Mouse (Mus musculus) spleen, postnatal 4 days (tissue): Measurements from ENCODE around the gene Cfap65.

Source experiments
- DNase-seq, 2 experiments: peaks; one replicate each; pipeline ENCODE4 v3.0.0; 2022; ENCODE audit warnings: low spot score in 2 of 2

Gene Cfap65

GRCm38 (mm10) chr1:74935402-74935801 is at the start of gene Cfap65:
TSS of gene Cfap65 (minus strand) at chr1:74935599.
- no peak for DNase-seq

GRCm38 (mm10) chr1:74977001-74977400 is 41.6 kb upstream of the Cfap65 start:
- no peak for DNase-seq

DNA sequence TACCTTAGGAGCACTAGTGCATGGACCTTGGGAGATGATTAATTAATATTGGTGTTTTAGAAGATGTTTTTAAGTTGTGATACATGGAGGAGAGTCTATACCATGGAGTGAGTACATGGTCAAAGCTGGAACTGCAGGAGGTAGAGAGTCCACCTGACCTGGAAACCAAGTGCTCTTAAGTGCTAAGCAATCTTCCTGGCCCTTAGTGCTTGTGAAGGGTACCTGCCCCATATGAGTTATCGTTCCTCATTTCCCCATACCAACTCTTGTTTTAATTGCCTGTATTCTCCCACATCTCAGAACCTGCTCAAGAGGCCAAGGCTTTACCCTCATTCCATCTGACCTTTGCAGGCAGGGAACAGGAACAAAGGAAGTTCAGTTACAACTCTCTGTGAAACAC is 40.5 kb upstream of the Cfap65 start:
- DNase-seq: no peak

DNA sequence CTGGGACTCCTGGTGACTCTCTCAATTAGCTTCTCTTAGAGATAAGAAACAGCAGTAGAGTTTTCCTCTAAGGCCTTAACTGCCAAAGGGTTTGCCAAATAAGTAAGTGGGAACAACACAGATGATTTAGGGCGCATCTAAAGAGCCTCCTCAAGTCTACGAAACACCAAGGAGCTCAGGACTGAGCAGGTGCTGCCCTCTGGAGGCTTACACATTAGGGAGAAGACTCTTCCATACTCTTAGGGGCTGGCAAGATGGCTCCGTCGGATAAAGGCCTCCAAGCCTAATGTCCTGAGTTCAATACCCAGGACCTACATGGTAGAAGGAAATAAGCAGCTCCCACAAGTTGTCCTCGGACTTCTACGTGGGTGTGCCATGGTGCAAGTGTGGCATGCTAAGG is 38.2 kb upstream of the Cfap65 start:
- DNase-seq: no peak

DNA sequence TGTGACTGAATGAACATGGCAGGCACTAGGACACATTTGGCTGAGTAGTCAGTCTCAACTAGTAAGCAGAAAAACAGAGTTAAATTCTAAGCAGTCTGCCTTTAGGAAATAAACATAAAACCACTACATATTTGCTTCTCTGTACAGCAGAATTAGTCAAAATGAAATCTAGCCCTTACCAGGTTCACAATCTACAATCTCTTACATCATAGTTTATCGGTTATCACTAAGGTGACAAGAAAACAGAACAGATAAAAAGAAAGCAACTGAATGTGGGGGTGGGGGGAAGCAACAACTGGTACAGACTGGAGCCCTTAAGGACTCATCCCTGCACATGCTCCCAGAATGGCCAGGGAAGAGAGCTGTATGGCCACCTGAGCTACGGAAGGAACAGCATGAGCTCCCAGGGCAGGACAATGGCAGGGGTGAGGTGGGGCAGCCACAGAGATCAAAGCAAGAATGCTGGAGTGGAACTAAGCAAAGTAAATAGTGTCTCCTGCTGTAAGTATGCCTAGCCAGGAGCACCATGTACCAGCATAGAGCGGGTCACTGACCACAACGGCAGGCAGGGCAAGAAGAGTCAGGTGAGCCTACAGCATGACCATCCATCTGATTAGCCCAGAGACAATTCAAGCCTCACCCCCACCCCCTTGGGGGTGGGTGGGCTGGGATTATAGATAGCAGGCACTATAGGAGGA is 36.1 kb upstream of the Cfap65 start:
- DNase-seq: no peak

- DNase-seq: no peak
Observed at GRCm38 (mm10) chr1:74967962-74968580, 32.7 kb upstream of the Cfap65 start.

GRCm38 (mm10) chr1:74964494-74965215 is 29.3 kb upstream of the Cfap65 start:
- peak; percentile 47 to 77 for DNase-seq

DNA sequence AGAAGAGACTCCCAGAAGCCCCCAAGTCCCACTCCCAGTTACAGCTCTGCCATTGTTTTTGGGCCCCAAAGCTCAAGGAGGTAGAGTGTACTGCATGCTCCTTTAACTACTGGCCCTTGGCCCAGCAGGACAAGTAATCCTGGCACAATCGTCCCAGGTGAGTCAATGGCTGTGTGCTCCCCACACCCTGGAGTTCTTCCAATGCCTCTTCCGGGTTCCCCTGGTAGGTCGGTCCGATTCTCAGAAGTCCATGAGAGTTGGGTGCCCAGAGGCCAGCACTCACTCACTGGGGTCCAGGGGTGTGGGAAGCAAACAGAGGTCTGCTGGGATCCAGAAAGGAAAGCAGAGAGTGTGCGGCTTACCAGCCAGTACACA is 27.4 kb upstream of the Cfap65 start:
- no peak for DNase-seq

- DNase-seq: no peak
Observed at GRCm38 (mm10) chr1:74962126-74962852, 26.9 kb upstream of the Cfap65 start.

DNA sequence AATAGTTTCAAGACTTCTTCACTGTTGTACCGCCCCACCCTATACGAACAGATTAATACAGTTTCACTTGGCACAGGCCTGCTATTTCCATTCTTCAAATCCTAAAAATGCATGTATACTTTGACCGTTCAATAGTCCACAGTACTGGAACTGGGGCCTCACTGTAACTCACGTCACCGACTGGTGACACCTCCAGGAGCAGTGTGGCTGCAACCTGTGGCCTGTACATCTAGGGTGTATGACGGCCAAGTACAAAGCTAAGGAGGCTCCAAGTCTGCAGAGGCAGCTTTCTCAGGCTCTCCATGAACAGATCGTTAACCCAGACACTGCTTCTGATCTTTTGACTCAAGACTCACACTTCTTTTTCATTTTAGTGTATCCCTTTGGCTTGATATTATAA is 26.3 kb upstream of the Cfap65 start:
- no peak for DNase-seq

- DNase-seq: no peak
Observed at GRCm38 (mm10) chr1:74960059-74960458, 24.7 kb upstream of the Cfap65 start.

DNA sequence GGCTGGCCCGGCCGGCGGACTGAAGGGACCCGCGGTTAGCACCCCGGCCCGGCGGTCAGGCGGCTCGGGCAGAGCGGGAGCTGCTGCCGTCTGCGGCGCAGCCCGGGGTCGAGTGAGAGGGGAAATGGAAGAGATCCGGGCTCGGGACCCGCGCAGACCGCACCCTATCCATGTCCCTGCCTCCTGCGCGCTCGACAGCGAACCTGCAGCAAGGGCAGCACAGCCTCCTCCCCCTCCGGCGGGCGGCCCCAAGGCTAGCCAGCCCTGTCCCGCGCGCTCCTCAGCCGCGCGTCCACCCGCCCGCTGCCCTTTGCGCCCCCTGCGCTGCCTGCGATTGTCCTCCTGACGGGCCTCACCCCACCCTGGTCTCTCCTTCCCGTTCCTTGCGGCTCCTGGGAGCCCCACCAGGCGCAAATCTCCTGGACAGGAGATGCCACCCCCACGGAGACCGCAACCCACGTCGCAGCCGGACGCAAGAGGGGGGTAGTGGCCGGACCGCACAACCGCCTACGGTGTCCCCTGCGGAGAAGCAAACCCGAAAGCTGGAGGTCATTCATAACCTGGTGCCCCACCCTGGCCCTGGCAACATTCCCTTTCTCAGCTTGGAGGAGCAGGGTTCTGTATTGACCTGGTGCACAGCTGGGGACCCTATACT is 16.3 kb upstream of the Cfap65 start, which contains the start of gene Ihh:
Gene Ihh, minus strand, starts transcription at position 117 of the 655 bp plus-strand sequence.
- DNase-seq: no peak

GRCm38 (mm10) chr1:74950576-74951490 is 15.4 kb upstream of the Cfap65 start:
- no peak for DNase-seq

- DNase-seq: no peak
Observed at GRCm38 (mm10) chr1:74950066-74950465, 14.7 kb upstream of the Cfap65 start.

DNA sequence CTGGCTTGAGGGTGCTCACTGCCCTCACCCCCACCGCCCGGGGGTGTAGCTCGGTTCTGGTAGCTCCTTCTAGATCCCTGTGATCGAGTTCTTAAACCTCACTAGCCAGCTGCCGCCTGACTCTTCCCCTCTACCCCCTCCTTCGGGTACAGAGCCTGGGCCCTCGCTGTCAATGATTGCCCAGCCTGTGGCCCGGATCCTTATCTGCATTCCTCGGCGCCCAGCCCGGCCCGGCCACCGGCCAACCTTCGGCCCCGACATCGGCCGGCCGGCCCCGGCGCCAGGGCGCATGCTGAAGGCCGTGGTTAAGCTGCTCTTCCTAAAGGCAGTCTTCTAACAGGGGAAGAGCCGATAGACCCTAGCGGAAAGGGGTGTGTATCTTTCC is 14.3 kb upstream of the Cfap65 start:
- DNase-seq: no peak

DNA sequence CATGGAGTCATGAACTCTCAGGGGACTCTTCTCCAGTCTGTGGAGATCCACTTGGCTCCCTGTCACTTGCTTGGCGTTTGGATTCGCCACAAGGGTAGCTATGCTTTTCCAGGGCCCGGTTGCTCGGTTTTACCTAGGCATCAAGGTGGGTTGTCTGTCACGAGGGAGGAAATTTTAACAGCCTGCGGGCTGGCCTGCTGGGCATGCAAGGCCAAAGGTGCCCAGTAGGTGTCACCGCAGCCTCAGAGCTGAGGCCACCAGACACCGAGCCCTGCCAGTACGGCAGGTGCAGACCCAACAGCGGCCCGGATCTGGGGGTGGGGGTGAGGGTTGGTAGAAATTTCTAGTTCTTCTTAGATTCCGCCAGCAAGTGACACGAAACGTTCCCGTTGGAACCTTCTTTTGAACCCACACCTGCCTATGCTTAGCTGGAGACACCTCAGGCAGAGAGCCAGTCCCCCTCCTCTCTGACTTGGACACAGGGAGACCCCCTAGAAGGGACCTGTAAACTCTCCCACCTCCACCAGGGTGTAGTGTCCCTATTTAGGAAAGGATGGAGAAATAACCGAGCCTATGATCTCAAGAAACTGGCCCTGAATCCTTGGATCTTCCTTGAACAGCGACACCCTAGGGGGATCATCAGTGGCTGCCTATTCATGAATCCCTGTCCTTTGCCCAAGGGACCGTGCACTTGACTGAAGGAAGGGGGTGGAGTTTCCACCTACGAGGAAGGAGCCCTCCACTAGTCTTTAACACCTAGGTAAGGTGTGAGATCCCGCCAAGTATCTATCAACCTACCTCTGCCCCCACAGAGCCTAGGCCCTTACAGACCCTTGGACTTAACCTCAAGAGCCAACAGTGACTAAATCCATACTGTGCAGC is 13.6 kb upstream of the Cfap65 start:
- peak; percentile 36 to 75 for DNase-seq

DNA sequence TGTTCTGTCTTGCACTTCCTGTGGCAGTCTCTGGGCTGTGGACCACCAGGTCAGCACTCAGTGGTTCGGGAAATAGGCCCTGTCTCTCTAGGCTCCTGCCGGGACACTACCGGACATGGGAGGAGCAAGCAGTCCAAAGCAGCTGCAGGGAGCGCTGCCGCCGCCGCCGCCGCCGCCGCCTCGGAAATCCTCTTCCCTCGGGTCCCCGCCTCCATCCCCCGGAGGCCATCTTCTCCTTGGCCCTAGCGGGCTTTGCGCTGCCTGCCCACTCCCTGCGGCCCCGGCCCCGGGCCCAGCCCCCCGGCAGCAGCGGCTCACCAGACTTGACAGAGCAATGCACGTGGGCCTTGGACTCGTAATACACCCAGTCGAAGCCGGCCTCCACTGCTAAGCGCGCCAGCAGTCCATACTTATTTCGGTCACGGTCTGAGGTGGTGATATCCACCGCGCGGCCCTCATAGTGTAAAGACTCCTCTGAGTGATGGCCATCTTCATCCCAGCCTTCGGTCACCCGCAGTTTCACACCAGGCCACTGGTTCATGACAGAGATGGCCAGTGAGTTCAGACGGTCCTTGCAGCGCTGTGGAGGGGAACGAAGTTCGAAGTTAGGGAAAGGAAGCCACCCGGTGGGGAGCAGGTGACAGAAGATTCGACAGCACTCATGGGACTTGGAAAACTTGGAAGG is 12.7 kb upstream of the Cfap65 start:
- DNase-seq: no peak

DNA sequence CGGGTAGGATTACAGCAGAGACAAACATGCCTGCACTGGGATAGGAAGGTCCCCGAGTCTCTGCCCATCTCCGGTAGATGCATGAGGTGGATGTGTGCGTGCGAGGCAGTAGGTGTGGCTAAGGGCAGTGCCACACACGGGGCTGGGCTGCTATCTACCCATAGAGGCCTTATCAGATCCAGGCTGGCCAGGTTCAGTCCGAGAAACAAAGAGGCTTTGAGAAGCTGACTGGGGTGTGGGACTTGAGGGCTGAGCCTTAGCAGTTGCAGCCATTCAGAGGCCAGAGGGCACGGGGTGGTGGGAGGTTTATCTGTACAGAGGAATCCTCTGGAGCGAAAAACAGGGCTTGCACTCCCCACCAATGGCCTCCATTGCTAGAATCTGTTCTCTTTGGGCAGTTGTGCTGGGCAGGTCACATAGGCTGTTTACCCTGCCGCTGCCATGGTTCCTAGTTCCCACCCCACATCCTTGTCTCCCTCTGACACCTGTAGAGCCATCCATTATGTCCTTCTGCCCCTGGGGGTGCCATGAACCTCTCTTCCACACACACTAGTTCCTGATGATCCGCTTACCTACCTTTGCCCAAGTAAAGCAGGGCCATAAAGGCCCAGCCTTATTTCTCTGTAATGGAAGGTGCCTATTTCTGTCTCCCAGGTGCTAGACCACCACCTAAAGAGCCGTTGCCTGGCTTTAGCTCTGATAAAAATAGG is 6.4 kb upstream of the Cfap65 start:
- no peak for DNase-seq
